Comparison of ENCODE assay signal across 28 mouse cellular contexts in the genomic region with DNA sequence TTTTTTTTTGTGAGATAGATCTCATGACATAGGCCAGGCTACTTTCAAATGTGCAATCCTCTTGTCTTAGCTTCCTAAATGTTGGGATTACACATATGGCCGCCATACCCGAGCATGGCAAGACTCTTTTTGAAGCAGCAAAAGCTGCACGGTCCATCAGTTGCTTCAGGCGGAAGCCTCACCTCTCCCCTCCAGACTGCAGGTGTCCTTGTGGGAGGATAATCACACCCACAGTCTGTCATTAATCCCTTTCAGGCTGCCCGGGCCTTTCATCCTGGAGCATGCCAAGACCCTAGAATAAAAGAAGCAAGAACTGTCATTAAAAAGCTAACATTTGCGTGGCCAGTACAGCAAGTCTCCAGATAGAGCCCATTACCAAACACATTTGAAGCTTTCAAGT. TPM values are rescaled to one million over a fixed set of nuclear protein-coding genes. Genes with fewer than 3 reads are reported as not detected.
DNase-seq lines count a peak whose midpoint lies in the region; ATAC-seq lines count a peak whose summit lies in the region.
"Had no signal": no experiment of that assay in that cellular context is flagged by ENCODE, and none has a peak within 500 bp of the region (broad histone marks: within the 10 kb centered on the region; RNA-seq: fewer than 3 reads in every experiment).

No protein-coding gene starts in this region.

- H3K36me3 ChIP-seq in kidney, embryonic 16.5 days (ENCODE audit: insufficient read depth, low read length), result no peaks in the 10 kb centered on the region
- no peaks in the 10 kb centered on the region for H3K36me3 ChIP-seq in kidney, embryonic 14.5 days (ENCODE audit: control insufficient read depth, insufficient read depth, low read length)
- H3K36me3 ChIP-seq in midbrain, embryonic 15.5 days (replicated peaks), result no peaks in the 10 kb centered on the region
- H3K36me3 ChIP-seq in midbrain, embryonic 10.5 days, result no peaks in the 10 kb centered on the region
- H3K36me3 ChIP-seq: forebrain, embryonic 10.5 days; heart, embryonic 12.5 days; hindbrain, embryonic 12.5 days; hindbrain, embryonic 15.5 days had no signal

- peaks cover 7% of the 10 kb centered on the region; the same call in 1 of the 2 replicates for H3K4me1 ChIP-seq in kidney, embryonic 16.5 days (ENCODE audit: insufficient read depth, low read length)
- H3K4me1 ChIP-seq in kidney, embryonic 14.5 days (ENCODE audit: control insufficient read depth, insufficient read depth, low read length), result peaks cover 9% of the 10 kb centered on the region; the same call in 1 of the 2 replicates
- peaks cover 4% of the 10 kb centered on the region; the same call in 1 of the 2 replicates for H3K4me1 ChIP-seq in midbrain, embryonic 15.5 days
- peaks cover 16% of the 10 kb centered on the region for H3K4me1 ChIP-seq in midbrain, embryonic 10.5 days
- H3K4me1 ChIP-seq: hindbrain, embryonic 15.5 days had no signal

- peak; percentile 50; the same call in 1 of the 2 replicates for ATAC-seq in kidney, embryonic 16.5 days (ENCODE audit: low FRiP score, low TSS enrichment)
- ATAC-seq in kidney, embryonic 14.5 days (ENCODE audit: low FRiP score, low TSS enrichment), result no peak
- ATAC-seq in midbrain, embryonic 15.5 days (replicated peaks), result 0 out of 2 replicates have a peak, but pooled peaks have one; percentile 37
- ATAC-seq: forebrain, embryonic 13.5 days; forebrain, embryonic 16.5 days had no signal

- no peak overlapping the region for H3K4me2 ChIP-seq in kidney, embryonic 16.5 days (replicated peaks; ENCODE audit: low read depth, low read length)
- no peak overlapping the region for H3K4me2 ChIP-seq in kidney, embryonic 14.5 days (replicated peaks; ENCODE audit: low read depth, low read length)
- no peak overlapping the region for H3K4me2 ChIP-seq in midbrain, embryonic 15.5 days
- H3K4me2 ChIP-seq: forebrain, embryonic 13.5 days; heart, embryonic 12.5 days; hindbrain, embryonic 12.5 days; hindbrain, embryonic 15.5 days had no signal

- WGBS in kidney, embryonic 16.5 days, result 50% methylated on average over 6 of the region's 6 CpGs
- 33% methylated on average over 6 of the region's 6 CpGs for WGBS in kidney, embryonic 14.5 days
- 23% methylated on average over 6 of the region's 6 CpGs for WGBS in midbrain, embryonic 15.5 days
- WGBS in midbrain, embryonic 10.5 days, result 41% methylated on average over 6 of the region's 6 CpGs

- H3K27ac ChIP-seq in kidney, embryonic 16.5 days (ENCODE audit: low read length), result no peak overlapping the region
- H3K27ac ChIP-seq in kidney, embryonic 14.5 days (ENCODE audit: low read depth, low read length), result no peak overlapping the region
- no peak overlapping the region for H3K27ac ChIP-seq in midbrain, embryonic 15.5 days
- no peak overlapping the region for H3K27ac ChIP-seq in midbrain, embryonic 10.5 days (replicated peaks)
- H3K27ac ChIP-seq: forebrain, embryonic 10.5 days; forebrain, embryonic 13.5 days; hindbrain, embryonic 12.5 days; hindbrain, embryonic 15.5 days had no signal

- H3K27me3 ChIP-seq in kidney, embryonic 16.5 days (ENCODE audit: insufficient read depth, low read length), result no peaks in the 10 kb centered on the region
- no peaks in the 10 kb centered on the region for H3K27me3 ChIP-seq in kidney, embryonic 14.5 days (ENCODE audit: control insufficient read depth, insufficient read depth, low read length)
- H3K27me3 ChIP-seq in midbrain, embryonic 15.5 days (replicated peaks), result no peaks in the 10 kb centered on the region
- no peaks in the 10 kb centered on the region for H3K27me3 ChIP-seq in midbrain, embryonic 10.5 days (ENCODE audit: low read depth, poor library complexity, severe bottlenecking)
- H3K27me3 ChIP-seq: forebrain, embryonic 13.5 days; heart, embryonic 12.5 days; hindbrain, embryonic 12.5 days; hindbrain, embryonic 15.5 days had no signal

- DNase-seq in heart, adult 11 months, result peak; percentile 80
- DNase-seq in heart, postnatal 4 days, result no peak
- no peak for DNase-seq in midbrain, embryonic 10.5 days (ENCODE audit: low spot score)
- DNase-seq in R1 (ENCODE audit: low read depth, low spot score), result peak; percentile 19
- DNase-seq in right cerebral cortex, postnatal 10 days (ENCODE audit: low spot score in 2 of 2), result no peak
- DNase-seq: adrenal gland, adult 2 months; adrenal gland, postnatal 25 days; cerebellum, adult 18-20 months; cerebellum, adult 9-10 months; cerebellum, postnatal 14 days; gastrocnemius, postnatal 10 days; gastrocnemius, postnatal 36 days; heart, postnatal 14 days had no signal

- no peak overlapping the region for H3K9ac ChIP-seq in kidney, embryonic 16.5 days (replicated peaks; ENCODE audit: low read length)
- no peak overlapping the region for H3K9ac ChIP-seq in kidney, embryonic 14.5 days (ENCODE audit: low read depth, low read length)
- H3K9ac ChIP-seq in midbrain, embryonic 15.5 days, result no peak overlapping the region
- H3K9ac ChIP-seq: forebrain, embryonic 13.5 days; heart, embryonic 12.5 days; hindbrain, embryonic 12.5 days; hindbrain, embryonic 15.5 days had no signal

- no peaks in the 10 kb centered on the region for H3K9me3 ChIP-seq in kidney, embryonic 16.5 days (ENCODE audit: low read length)
- no peaks in the 10 kb centered on the region for H3K9me3 ChIP-seq in kidney, embryonic 14.5 days (ENCODE audit: control insufficient read depth, low read length)
- H3K9me3 ChIP-seq in midbrain, embryonic 15.5 days, result no peaks in the 10 kb centered on the region
- no peaks in the 10 kb centered on the region for H3K9me3 ChIP-seq in midbrain, embryonic 10.5 days (replicated peaks)
- H3K9me3 ChIP-seq: forebrain, embryonic 10.5 days; forebrain, embryonic 13.5 days; heart, embryonic 12.5 days; hindbrain, embryonic 12.5 days; hindbrain, embryonic 15.5 days had no signal

- H3K4me3 ChIP-seq in kidney, embryonic 16.5 days (ENCODE audit: low read length), result no peak overlapping the region
- H3K4me3 ChIP-seq in kidney, embryonic 14.5 days (ENCODE audit: low read length), result no peak overlapping the region
- H3K4me3 ChIP-seq in midbrain, embryonic 15.5 days, result no peak overlapping the region
- H3K4me3 ChIP-seq in midbrain, embryonic 10.5 days, result no peak overlapping the region
- H3K4me3 ChIP-seq: forebrain, embryonic 10.5 days; forebrain, embryonic 13.5 days; heart, embryonic 12.5 days; hindbrain, embryonic 12.5 days; hindbrain, embryonic 15.5 days had no signal

RNA-seq across cellular contexts. Expression of a gene that starts 15.5 kb away (rescaled TPM):
- under 1 TPM; 0.81 to 0.88 TPM for total RNA-seq in heart, postnatal 4 days (2021)
- 0.55 and 0.86 TPM in 2 replicates for polyA plus RNA-seq in kidney, embryonic 16.5 days (2015; fragmentation: Nextera tagmentation; extraction: Ambion mirVana)
- polyA plus RNA-seq in kidney, embryonic 14.5 days (2014; fragmentation: Nextera tagmentation; extraction: Ambion mirVana), result 0.64 and 1.1 TPM in 2 replicates
- polyA plus RNA-seq in midbrain, embryonic 15.5 days (2015; fragmentation: Nextera tagmentation; extraction: Ambion mirVana), result 0.19 TPM in 1 of 2 replicates, not detected in the other
- polyA plus RNA-seq in midbrain, embryonic 10.5 days (2016; fragmentation: Nextera tagmentation; extraction: Ambion mirVana), result 0.09 and 0.47 TPM in 2 replicates
- total RNA-seq: adrenal gland, adult 2 months; adrenal gland, postnatal 25 days; gastrocnemius, adult 18-20 months; gastrocnemius, postnatal 36 days; granulocyte monocyte progenitor cell, adult 5-6 weeks had no signal
- polyA plus RNA-seq: forebrain, embryonic 10.5 days; hindbrain, embryonic 15.5 days had no signal

RNA-seq across cellular contexts. Expression of a gene that starts 40.6 kb away (rescaled TPM):
- not detected for total RNA-seq in heart, postnatal 4 days (2021)
- 0.29 TPM in 1 of 2 replicates, not detected in the other for polyA plus RNA-seq in kidney, embryonic 16.5 days (2015; fragmentation: Nextera tagmentation; extraction: Ambion mirVana)
- polyA plus RNA-seq in kidney, embryonic 14.5 days (2014; fragmentation: Nextera tagmentation; extraction: Ambion mirVana), result 0.30 and 0.50 TPM in 2 replicates
- not detected in 2 replicates for polyA plus RNA-seq in midbrain, embryonic 15.5 days (2015; fragmentation: Nextera tagmentation; extraction: Ambion mirVana)
- polyA plus RNA-seq in midbrain, embryonic 10.5 days (2016; fragmentation: Nextera tagmentation; extraction: Ambion mirVana), result not detected in 2 replicates
- total RNA-seq: adrenal gland, adult 2 months; adrenal gland, postnatal 25 days; gastrocnemius, adult 18-20 months; gastrocnemius, postnatal 10 days; gastrocnemius, postnatal 36 days; granulocyte monocyte progenitor cell, adult 5-6 weeks; heart, adult 8-10 months; heart, postnatal 14 days; hematopoietic stem cell, adult 5-6 weeks had no signal
- polyA plus RNA-seq: adrenal gland, adult 2 months; embryonic facial prominence, embryonic 11.5 days; forebrain, embryonic 10.5 days; forebrain, embryonic 13.5 days; forebrain, embryonic 16.5 days; heart, embryonic 12.5 days; heart, embryonic 16.5 days had no signal

Comparison
In these comparisons a context has a peak if more than half of its experiments do, and no peak if none do; other contexts are left out.
1. DNase-seq: peak in heart, adult 11 months (single experiment) and R1 (single experiment); none in heart, postnatal 4 days (single experiment), midbrain, embryonic 10.5 days (single experiment) and right cerebral cortex, postnatal 10 days (0 of 2).